Mouse (Mus musculus): ENCODE data around the gene Chchd10. TPM values are rescaled to one million over a fixed set of nuclear protein-coding genes. Genes with fewer than 3 reads are reported as not detected.

Chchd10 gene
- total and polyA plus RNA-seq, 3 experiments: 147 to 540 (median 254) TPM

DNA sequence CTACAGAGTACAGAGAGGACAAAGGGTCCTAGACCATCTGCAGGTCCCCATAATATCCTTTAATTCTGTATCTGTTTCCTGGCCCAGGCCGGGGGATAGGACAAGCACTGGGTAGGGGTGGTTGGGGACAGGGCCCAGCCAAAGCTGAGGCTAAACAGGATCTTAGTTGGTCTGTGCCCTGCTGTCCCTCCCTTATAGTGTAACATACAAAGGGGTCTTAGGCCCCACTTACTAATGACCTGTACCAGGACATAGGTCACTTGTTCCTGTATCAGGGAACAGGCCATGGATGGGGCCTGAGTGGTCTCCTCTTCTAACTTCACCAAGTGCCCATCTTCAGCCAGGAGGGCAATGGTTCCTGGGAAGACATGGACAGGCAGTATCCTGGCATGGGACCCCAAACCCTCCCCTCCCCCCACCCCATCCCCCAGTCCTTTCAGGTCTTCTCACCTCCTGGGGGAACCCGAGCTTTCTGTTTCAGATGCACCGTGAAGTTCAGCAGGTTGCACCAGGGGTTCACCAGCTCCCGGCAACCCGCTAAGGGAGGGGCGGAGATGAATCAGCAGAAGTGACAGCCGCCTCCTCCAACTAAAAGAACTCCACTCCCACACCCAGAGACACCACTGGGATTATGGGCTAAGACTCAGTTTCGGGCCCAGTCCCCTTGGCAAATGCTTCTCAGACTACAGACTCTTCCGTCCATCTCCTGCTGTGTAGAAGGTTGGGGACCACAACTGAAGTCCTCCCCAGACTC is 6.7 kb downstream of the Chchd10 start:
- H3K27me3 ChIP-seq (replicated peaks): peaks cover 1% of the 10 kb centered on the region
- H3K27ac ChIP-seq (ENCODE audit: insufficient read depth, low read depth): peak overlapping the region; percentile 78
- peak overlapping the region; percentile 65 for H3K4me2 ChIP-seq (ENCODE audit: insufficient read depth, low read depth, poor library complexity, severe bottlenecking)
- H3K9me3 ChIP-seq (replicated peaks; ENCODE audit: low read length): no peaks in the 10 kb centered on the region
- peaks cover 20 to 72% of the 10 kb centered on the region in 2 experiments for H3K4me1 ChIP-seq (ENCODE audit: control insufficient read depth in 1 of 2, insufficient read depth in 2 of 2)
- H3K79me2 ChIP-seq (replicated peaks; ENCODE audit: control insufficient read depth, extremely low read depth, insufficient read depth, poor library complexity, severe bottlenecking): no peaks in the 10 kb centered on the region
- peak overlapping the region; percentile 43 for H3K9ac ChIP-seq (ENCODE audit: insufficient read depth, low read depth)
- peak; percentile 27; the same call in 1 of the 2 replicates for TF ChIP-seq POLR2A (IDR thresholded peaks at IDR 0.05; ENCODE audit: low read depth, low read length)
- TF ChIP-seq IRF4 (IDR thresholded peaks at IDR 0.05; ENCODE audit: low read depth, low read length): peak; percentile 32; the same call in 1 of the 2 replicates
- TF ChIP-seq USF2 (conservative IDR thresholded peaks at IDR 0.05; ENCODE audit: low read depth, low read length): no peak
- peak; percentile 78 for TF ChIP-seq CHD2 (IDR thresholded peaks at IDR 0.05; ENCODE audit: low read length)
- DNase-seq (ENCODE audit: extremely low read depth): peak; percentile 46
- peaks cover 0 to 15% of the 10 kb centered on the region in 2 experiments for H3K36me3 ChIP-seq (replicated peaks in 1 of 2; ENCODE audit: control insufficient read depth in 1 of 2, insufficient read depth in 1 of 2, low read length in 1 of 2)
- peak overlapping the region in 2 of 3 experiments; percentile 23 to 38 for H3K4me3 ChIP-seq (replicated peaks in 1 of 3; ENCODE audit: low read depth in 2 of 3, low read length in 2 of 3, poor library complexity in 1 of 3)
- in situ Hi-C loops (cut with MboI; ENCODE audit: low pct_ligation_motif_present, low pct_unique_long_range_greater_than_20kb, low sequenced_read_pairs) (loop anchor here (5.0 kb wide), 1 partner anchor 42 kb away; no protein-coding TSS in a partner anchor), dilution Hi-C loops (cut with MboI; ENCODE audit: extremely low pct_ligation_motif_present, extremely low pct_unique_long_range_greater_than_20kb, low sequenced_read_pairs) (no loop called here)

DNA sequence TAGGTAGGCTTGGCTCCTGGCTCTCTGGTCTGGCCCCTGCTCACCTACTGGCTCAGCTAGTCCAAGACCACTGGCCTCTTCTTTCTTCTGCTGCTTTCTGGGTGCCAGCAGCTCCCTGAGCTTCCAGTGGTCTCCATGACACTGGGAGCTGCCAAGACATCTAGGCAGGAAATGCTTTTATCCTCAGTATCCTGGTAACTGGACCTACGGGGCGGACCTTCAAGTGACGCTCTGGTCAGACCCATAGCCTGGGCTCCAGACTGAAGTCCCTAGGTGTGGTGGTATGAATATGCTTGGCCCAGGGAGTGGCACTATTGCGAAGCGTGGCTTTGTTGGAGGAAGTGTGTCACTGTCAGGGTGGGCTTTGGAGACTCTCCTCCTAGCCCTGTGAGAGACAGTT is 7.6 kb downstream of the Chchd10 start, which contains the start of gene Gm867:
Gene Gm867, minus strand, starts transcription at position 153 of the 400 bp plus-strand sequence.
- Histone ChIP-seq H3K4me3 (replicated peaks in 1 of 3; ENCODE audit: low read depth in 2 of 3, low read length in 2 of 3, poor library complexity in 1 of 3) (peak within 1 kb of the TSS in 2 of 3 experiments; percentile 23 to 38), H3K36me3 (replicated peaks in 1 of 2; ENCODE audit: control insufficient read depth in 1 of 2, insufficient read depth in 1 of 2, low read length in 1 of 2) (peaks cover 0 to 15% of the 10 kb centered on the region in 2 experiments), H3K27ac (ENCODE audit: insufficient read depth, low read depth) (peak within 1 kb of the TSS; percentile 78), H3K4me1 (ENCODE audit: control insufficient read depth in 1 of 2, insufficient read depth in 2 of 2) (peaks cover 20 to 66% of the 10 kb centered on the region in 2 experiments), H3K9ac (ENCODE audit: insufficient read depth, low read depth) (peak within 1 kb of the TSS; percentile 43), H3K27me3 (replicated peaks) (no peaks in the 10 kb centered on the region), H3K79me2 (replicated peaks; ENCODE audit: control insufficient read depth, extremely low read depth, insufficient read depth, poor library complexity, severe bottlenecking) (no peaks in the 10 kb centered on the region), H3K4me2 (ENCODE audit: insufficient read depth, low read depth, poor library complexity, severe bottlenecking) (peak within 1 kb of the TSS; percentile 65), H3K9me3 (replicated peaks; ENCODE audit: low read length) (no peaks in the 10 kb centered on the region)
- in situ Hi-C loops (cut with MboI; ENCODE audit: low pct_ligation_motif_present, low pct_unique_long_range_greater_than_20kb, low sequenced_read_pairs) (no loop called here), dilution Hi-C loops (cut with MboI; ENCODE audit: extremely low pct_ligation_motif_present, extremely low pct_unique_long_range_greater_than_20kb, low sequenced_read_pairs) (no loop called here)
- DNase-seq (ENCODE audit: extremely low read depth): no peak
- TF ChIP-seq KAT2A (IDR thresholded peaks at IDR 0.05; ENCODE audit: insufficient replicate concordance, low read length): no peak
- TF ChIP-seq MAFK (IDR thresholded peaks at IDR 0.05; ENCODE audit: insufficient replicate concordance, low read length): no peak
- TF ChIP-seq EP300 (IDR thresholded peaks at IDR 0.05; ENCODE audit: low read length): no peak
- no peak for TF ChIP-seq RAD21 (IDR thresholded peaks at IDR 0.05; ENCODE audit: low read depth, low read length)
- TF ChIP-seq CHD2 (IDR thresholded peaks at IDR 0.05; ENCODE audit: low read length): no peak
- no peak for TF ChIP-seq USF1 (IDR thresholded peaks at IDR 0.05; ENCODE audit: low read depth, low read length)
- no peak for TF ChIP-seq MAZ (IDR thresholded peaks at IDR 0.05; ENCODE audit: low read depth, low read length)
- TF ChIP-seq TBP (conservative IDR thresholded peaks at IDR 0.05; ENCODE audit: low read depth, low read length): no peak
- no peak for TF ChIP-seq ELF1 (IDR thresholded peaks at IDR 0.05; ENCODE audit: low read depth, low read length)
- TF ChIP-seq JUND (conservative IDR thresholded peaks at IDR 0.05; ENCODE audit: low read depth, low read length): no peak
- TF ChIP-seq PAX5 (IDR thresholded peaks at IDR 0.05; ENCODE audit: low read length): no peak
- no peak for TF ChIP-seq ZMIZ1 (IDR thresholded peaks at IDR 0.05; ENCODE audit: low read depth, low read length)
- no peak for TF ChIP-seq SIN3A (IDR thresholded peaks at IDR 0.05; ENCODE audit: low read length)
- no peak for TF ChIP-seq SMC3 (IDR thresholded peaks at IDR 0.05; ENCODE audit: low read depth, low read length)

Data from CH12.LX (cell line).